Mouse (Mus musculus) fibroblast of lung, adult 2 months (primary cell): ENCODE results near the gene Igf2bp1.

Experiments
- DNase-seq: peaks from one replicate; pipeline ENCODE4 v3.0.0-alpha.2; 2011; ENCODE audit warnings: low read depth

Gene Igf2bp1

DNA sequence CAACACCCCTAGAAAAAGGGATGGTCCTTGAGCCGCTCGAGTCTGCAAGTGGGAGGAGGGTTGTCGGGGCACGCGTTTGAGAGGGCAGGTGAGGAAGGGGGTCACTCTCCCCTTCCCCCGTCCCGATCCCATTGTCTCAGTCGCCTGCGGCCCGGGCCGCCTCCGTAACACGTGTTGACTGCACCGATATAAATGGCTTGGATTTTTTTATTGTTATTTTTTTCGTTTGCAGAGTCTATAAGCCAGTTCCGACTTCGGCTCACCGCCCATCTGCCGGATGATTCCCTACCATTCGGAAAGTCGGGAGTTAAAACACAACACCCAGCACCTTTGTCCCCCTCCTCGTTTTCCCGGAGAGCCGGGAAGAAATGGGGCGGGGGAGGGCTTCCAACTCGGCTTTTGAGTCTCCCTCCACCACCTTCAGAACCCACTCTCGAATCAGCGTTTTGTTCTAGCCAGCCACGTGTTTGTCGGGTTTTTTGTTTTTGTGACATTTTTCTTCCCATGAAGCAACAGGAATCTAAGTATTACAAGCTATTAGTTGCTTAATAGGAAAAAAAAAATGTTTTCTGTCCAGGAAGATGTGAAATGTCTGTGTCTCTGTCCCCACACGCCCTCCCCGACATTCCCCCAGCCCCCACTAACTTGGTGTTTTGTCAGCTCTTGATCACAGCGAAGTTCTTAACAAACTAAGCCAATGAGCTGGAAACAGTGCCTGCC is 1.9 kb upstream of the Igf2bp1 start:
- DNase-seq, result no peak

DNA sequence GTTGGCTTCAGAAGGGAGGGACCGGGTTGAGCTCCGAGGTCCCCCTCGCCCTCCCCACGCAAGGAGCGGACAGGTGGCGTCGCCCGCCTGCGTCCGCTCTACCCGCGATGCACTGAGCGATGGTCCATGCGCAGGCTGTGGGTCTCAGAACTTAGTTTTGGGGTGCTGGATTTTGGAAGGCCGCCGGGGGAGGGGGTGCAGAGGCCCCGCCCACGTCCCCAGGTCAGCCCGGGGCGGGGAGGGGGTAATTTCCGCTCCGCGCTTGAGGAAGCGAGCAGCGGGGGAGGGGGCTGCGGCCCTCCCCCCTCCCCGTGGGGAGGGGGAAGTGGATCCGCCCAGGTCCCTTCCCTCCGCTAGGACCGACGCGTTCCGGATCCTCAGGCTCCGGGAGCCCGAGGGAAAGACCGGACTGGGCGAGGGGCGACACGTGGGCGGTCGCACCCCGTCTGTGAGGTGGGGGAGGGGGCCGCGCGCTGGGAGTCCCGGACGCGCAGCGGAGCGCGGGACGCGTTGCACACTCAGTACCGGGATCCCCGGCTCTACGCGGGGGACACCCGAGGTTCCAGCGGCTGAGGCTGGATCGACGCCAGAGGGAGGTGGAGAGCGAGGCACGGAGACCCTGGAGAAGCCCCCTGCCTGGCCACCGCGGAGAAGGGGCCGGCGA is 1.2 kb upstream of the Igf2bp1 start:
- no peak for DNase-seq

DNA sequence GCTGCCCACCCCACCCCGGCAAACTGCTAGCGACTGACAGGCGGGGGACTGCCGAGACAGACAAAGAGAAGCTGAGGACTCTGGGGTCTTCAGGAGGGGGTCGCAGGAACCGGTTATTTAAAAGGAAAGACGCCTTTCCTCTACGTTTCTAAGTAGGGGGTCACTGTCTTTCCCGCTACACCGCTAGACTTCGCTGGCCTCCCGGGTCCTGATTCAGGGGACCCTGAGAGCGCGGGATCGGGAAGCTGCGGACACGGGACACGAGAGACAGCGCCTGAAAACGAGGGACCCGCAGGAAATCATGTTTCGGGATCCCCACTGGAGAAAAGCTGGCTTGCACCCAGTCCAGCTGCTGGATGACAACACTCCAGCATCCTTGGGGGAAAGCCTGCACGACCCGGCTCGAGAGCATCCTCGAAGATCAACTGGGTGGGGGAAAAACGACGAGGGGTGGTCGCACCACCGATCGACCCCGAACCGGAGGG is 669 bp upstream of the Igf2bp1 start:
- DNase-seq, result no peak

DNA sequence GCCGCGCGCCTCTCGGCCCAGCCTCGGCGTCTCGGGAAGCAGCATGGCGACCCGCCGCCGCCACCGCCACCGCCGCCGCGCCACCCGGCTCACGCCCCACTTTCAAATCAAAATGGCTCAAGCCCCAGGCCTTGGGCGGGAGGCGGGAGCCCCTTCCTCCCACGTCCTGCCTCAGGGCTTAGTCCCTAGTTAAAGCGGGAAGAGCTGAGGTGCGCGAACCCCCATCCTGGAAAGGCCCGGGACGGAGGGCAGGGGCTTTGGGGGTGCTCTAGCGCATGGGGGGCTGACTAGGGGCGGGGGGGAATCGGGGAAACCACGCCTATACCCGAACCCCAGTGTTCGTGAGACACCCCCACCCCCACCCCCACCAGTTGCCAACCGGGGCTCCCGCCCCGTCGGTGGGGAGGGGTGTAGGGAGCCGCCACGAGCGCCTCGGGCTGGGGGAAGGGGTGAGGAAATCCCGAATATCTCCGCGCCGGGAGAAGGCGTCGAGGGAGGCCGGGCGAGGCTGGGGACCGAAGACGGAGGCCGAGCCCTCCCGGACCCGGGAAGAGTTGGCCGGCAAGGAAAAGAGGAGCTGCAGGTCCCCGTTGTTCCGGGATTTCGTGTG is 842 bp downstream of the Igf2bp1 start:
- no peak for DNase-seq

DNA sequence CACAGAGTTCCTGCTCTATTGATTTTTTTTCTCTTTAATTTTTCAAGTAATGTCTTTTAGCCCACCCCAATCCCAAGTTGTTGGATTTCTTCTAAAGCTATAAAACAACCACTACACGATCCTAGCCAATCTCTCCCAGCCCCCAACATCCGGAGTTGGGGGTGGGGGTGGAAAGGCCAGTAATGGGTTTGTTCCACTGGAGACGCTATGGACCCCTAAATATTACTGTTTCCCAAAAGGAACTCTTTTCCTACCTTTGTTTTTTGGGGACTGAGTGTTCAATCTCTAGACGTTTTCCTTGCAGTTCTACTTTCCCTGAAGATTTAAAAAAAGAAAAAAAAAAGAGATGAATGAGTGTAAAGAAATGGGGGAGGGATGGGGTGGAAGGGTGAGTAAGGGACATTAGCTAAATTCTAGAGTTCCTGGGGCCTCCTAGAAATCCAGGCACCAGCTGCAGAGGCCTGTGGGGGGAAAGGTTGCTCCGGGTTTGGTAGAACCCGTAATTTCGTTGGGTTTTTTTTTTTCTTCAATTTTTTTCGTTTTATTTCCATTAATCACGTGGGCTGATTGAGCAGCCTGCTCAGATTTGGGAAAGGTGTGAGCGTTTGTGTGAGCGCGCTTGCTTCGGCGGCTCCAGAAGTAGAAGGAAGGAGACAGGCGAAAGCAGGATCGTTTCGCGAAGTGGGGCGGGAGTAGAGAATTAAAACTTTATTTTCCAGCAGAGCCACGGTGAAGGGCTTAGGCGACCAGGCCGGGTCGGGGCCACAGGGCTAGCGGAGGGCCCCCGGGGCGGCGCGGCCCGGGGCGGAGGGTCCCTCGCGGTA is 1.6 kb downstream of the Igf2bp1 start:
- no peak for DNase-seq

DNA sequence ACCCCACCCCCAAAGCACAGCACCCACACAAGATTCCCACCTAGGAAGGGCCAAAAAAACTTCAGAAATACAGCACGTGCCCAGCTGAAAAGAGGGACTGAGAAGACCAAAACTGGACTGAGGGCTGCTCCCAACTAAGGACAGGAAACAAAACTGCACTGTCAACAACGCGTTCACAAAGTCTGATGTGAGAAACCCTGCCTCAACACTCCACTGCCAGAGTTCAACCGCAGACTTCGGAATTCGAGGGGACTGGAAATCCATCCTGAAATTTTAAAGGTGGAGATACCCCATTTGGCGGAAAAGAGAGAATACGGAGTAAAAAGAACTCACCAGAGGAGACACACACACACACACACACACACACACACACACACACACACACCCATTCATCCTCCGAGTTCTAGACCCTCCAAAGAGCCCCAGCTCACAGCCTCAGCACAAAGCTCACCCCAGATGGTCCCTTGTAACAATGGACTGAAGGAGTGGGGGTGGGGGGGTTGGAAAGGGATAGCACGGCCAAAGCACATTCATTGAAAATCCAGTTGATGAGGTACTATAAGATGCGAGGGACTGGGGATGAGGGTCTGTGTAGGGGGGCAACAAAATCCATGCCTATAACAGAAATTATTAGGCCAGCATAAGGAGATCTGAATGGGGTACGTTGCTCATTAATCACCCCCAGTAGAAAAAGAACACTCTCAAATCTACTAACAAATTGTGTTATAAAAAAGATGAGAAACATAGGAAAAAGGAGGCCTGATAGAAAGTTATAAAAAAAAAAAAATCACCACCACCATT is 2.4 kb downstream of the Igf2bp1 start:
- DNase-seq, result no peak

DNA sequence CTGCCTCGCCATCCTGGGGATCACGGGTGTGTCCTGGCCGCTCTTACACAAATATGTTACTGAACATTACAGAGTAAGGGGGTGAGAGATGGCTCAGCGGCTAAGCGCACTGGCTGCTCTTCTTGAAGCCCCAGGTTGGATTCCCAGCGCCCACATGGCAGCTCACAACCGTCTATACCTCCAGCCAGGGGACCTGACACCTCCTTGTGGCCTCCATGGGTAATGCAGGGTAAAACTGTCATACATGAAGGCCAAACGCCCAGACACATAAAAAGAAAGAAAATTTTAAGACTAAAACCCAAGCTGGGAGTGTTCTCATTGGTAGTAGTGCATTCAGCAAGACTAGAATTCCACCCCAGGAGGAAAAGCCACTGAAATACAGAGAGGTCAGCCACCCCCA is 11.6 kb downstream of the Igf2bp1 start:
- DNase-seq, result no peak

DNA sequence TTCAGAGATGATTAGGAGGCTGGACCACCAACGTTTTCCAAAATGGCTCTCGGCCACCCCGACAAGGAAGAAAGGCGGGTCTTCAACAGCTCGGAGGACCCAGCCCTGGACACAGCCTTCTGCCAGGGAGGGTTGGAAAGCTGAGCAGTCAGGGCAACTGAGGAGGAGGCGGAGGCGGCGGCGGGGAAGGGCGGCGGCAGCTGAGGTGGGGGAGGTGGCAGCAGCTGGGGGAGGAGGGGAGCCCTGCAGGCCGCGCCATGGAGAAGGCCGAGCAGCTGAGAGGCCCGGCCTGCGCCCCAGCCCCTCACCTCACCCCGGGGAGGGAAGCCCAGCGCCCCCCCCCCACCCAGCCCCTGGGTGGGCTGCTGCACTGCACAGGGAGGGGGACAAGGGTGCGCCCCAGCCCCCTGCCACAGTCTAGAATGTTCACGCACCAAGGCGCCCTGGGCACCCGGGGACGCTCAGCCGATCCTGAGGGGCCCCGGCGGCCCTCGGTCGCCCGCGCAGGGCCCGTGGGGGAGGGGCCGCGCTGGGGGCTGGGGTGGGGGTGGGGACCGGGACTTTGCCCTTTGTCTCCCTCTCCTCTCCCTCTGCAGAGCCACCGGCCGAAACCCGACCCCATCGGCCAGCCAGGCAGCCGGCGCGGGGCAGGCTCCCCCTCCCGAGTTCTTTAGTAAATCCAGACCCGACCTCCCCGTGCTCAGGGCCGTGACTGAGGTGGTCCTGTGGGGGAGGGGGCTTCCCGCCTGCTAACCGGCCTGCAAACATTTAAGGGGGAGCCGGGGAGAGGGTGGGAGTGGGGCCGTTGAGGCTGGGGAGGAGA is 14.6 kb downstream of the Igf2bp1 start:
- DNase-seq, result no peak

DNA sequence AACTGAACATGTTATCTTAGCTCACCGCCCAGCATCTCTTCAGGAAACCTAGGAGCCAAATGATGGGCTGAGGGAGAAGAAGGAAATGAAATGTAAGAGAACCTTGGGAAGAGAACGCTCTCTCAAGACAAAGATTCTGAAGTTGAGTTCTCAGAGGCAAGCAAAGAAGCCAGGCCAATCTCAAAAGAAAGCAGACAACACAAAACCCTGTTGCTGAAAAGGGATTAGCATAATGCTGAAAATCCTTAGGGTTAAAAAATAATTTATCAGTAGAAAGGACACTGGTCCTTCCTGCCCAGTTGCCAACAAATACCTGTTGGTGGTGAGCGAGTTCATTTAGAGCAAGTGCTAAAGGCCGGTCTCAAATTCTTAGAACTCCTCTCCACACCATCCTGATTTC is 15.3 kb downstream of the Igf2bp1 start:
- DNase-seq, result no peak

DNA sequence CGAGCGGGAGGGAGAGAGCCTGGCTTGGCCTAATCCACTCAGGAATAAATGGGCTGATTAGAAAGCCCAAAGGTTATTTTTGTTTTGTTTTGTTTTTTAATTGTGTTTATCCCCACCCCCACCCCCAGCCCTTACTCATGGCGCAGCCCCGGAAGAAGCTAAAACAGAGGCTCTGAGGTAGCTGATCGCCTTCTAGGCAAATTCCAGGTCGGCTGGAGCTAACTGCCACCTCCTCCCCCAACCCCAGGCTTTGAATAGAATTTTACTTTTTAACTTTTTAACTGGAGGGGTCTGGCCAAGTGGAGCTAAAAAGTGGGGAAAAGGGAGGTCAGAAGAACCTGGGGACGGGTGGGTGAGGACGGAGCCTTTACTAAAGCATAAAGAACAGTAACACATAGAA is 15.9 kb downstream of the Igf2bp1 start:
- DNase-seq, result no peak

DNA sequence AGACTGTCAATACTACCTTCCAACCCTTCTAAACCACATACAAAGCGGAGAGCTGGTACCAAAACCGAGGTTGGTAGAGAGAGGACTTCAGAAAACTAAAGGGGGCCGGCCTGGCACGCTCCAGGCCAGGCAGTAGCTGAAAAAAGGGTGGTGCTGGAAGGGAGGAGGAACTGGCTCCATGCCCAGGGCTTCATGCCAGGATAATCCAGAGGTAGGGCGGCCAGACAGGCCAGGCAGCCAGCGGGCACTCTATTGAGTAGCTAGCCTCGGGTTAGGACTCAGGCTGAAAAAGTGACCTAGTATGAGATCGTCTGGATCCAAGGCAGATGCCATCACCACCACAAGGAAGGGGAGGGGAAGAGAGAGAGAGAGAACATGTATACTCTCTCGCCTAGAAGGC is 17.2 kb downstream of the Igf2bp1 start:
- DNase-seq, result no peak

DNA sequence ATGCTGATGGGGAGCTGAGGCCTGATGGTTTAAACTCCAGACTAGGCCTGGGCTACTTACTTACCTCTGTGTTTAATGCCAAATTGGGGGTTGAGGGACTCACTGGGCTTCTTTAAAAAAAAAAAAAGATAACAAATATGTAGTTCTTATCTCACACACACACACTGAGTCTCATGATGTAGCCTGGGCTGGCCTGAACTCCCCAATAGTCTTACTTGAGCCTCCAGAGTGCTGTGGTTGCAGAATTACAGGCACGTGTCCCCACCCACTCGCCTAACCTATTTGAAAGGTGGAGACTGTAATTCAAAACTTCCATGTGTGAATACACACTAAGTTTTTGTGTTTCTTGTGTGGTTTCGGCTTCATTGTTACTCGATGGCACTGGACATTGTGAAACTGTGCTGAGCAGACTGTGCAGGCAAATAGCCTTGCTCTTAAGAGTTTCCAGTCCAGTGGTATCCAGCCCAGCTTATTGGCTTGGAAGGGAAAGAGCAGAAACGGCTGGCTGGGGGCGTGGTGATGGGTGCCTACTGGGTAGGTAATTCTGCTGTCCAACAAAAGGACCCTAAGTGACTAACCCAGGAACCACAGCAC is 17.8 kb downstream of the Igf2bp1 start:
- DNase-seq, result no peak

DNA sequence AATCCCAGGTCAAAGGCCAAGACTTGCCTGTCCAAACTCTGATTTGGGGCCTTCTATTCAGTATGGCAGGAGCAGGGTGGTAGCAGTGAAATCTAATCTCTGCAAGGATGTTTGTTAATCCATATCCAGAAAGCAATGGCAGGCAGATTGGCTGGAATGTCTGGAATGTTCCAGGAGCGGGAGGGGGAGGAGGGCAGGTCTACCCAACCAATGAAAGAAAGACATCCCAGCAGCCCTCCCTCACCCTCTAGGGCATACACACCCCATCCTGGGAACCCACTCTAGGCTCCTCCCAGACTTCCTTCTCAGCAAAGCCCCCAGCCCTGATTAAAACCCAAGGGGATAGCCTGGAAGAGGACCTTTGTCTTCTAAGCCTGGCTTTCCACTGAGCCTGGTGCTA is 23.3 kb downstream of the Igf2bp1 start:
- DNase-seq, result no peak

DNA sequence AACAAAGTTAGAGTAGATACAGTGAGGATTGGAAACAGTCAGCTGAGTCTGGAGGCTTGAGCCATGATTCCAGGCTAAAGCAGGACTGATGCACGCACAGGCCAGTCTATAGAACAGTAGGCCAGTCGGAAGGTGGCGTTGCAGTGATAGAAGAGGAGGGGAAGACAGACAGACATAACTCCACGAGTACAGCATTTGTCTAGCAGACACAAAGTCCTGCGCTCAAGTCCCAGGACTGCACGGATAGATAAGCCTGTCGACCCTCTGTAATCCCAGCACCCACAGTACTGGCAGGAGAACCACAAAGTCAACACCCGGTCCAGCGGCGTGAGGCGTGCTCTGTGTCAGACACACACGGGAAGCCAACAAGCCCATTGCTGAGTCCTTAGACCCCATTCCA is 23.9 kb downstream of the Igf2bp1 start:
- DNase-seq, result no peak

DNA sequence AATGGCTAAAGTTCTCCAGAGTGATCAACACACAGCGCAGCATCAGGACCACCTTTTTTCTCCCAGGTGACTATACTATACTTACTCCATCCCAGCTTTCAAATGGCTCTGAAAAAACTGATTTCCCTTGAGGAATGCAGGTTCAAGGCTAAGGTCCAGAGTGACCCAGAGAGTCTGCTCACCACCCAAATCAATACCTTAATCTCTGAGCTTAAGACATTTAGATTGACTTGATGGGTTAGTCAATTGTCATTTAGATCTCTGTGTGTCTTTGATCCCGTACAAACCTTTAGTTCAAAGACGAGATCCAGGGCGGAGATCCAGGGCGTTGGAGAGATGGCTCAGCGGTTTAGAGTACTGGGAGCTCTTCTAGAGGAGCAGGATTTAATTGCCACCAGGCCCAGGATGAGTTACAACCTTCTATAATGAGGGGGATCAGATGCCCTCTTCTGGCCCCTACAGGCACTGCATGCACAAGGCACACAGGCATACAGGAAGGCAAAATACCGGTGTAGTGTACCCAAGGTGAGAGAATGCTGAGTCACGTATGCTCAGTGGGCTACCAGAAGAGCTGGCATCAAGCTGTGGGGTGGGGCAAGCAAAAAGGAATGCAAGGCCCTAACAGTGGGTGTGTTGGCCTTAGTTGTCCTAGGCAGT is 24.9 kb downstream of the Igf2bp1 start:
- no peak for DNase-seq

DNA sequence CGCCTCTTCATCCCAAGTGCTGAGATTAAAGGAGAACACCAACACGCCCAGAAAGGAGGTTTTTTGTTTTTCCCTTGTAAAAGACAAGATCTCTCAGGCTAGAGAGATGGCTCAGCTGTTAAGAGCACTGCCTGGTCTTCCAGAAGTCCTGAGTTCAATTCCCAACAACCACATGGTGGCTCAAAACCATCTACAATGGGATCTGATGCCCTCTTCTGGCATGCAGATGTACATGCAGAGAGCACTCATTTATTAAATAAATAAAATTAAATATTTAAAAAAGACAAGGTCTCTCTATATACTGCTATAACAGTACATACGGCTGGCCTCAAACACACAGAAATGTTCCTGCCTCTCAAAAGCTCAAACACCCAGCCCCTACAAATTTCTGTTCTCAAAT is 27.3 kb downstream of the Igf2bp1 start:
- no peak for DNase-seq

DNA sequence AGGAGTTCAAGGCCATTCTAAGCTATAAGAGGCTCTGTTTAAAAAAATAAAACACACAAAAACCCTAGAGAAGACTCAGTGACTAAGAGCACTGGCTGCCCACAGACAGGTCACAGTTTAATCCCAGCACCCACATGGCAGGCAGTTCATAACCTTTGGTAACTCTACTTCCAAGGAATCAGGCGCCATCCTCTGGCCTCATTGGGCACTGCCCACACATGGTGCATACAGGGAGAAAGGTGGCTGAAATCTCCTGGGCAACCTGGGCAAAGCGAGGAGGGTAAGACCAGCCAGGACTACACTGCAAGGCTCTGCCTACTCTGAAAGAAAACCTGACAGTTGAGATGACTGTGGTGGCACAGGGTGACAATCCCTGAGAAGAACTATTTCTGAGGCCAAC is 29.4 kb downstream of the Igf2bp1 start:
- no peak for DNase-seq

DNA sequence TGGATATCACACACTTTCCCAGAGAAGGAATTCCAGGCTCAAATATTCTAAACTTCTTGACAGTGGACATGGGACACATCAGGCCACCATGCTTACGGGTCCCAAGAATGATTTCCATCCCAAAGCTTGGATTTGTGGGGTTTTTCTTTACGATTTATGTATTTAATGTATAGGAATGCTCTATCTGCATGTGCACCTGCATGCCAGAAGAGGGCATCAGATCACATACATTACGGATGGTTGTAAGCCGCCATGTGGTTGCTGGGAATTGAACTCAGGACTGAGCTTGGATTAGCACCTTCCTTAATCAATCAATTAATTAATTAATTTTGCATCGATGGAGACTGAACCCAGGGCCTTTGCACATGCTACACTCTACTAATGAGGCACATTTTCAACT is 30.0 kb downstream of the Igf2bp1 start:
- DNase-seq, result no peak

DNA sequence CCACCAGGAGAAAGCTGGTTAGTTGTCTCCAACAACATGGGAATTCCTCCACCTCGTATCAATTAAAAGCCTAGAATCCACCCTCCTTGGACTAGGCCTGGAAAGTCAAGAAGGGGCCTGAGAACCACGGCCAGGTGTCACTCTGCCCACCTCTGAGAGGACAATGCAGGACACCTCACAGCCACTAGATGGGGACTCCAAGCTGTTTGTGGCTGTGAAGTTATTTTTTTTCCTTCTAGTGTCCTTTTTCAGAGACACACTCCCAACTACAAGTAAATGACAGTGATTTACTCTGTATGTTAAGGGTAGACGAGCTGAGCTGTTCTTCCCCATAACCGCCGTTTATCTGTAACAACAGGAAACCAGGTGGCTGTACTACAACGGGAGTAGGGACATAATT is 32.6 kb downstream of the Igf2bp1 start:
- no peak for DNase-seq

DNA sequence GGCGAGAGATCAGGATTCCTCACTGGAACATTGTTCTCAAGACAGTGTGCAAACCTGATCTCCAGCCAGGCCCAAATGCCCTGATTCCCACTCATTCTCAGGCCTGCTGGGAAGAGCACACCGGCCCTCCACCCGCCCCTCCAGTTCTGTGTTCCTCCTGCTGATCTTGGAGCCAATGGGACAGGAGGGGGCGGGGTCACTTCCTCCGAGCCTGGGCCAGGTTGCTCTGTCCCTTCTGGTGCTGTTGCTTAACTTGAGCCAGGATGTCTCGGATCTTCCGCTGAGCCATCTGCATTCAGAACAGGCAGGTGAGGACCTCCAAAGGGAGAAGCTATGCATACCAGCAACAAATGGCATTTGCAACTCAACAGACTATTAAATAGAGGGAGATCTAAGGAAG is 42.4 kb downstream of the Igf2bp1 start:
- DNase-seq, result no peak
